Mouse (Mus musculus) adipocyte (in vitro differentiated cells): ENCODE measurements around the gene S1pr1.

ENCODE experiments used
- DNase-seq: peaks from one replicate; pipeline ENCODE4 v3.0.0-alpha.2; 2016; ENCODE audit warnings: low spot score

Gene S1pr1

GRCm38 (mm10) chr3:115711924-115712807 is 2.7 kb downstream of the S1pr1 start:
- no peak for DNase-seq

DNA sequence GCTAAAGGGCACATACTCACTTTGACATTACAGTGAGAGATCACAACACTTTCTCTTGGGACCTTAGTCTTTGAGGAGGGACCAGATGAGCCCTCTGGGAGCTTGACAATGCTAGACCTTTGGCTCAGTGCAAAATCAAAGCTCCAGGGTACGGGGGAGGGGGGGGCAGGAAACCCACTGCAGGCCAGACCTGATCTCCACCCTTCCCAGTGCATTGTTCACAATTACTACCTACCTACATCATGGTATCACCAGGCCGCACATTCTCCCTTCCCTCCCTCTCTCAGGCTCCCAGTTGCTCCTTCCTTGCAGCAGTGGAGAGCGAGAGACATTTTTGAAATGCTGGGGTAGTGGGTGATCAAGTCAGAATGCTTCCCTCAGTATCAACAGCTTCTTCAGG is 3.5 kb downstream of the S1pr1 start:
- DNase-seq: no peak

DNA sequence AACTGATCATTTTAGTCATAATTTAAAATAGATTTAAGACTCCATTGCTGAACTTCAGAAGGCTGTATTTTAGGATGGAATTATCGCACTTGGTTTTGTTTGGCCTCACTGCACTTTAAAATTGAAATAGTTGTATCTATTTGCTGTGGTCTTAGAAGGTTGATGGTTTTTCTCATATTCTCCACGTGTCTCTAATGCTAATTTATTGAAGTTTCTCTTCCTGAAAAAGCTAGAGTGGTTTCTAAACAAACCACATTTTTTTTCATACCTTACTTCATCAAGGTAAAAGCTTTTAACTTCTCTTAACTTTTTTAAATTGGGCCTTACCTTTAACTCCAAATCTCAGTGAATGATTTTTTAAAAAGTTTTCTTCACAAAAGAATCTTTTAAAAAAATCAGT is 4.8 kb downstream of the S1pr1 start:
- no peak for DNase-seq

DNA sequence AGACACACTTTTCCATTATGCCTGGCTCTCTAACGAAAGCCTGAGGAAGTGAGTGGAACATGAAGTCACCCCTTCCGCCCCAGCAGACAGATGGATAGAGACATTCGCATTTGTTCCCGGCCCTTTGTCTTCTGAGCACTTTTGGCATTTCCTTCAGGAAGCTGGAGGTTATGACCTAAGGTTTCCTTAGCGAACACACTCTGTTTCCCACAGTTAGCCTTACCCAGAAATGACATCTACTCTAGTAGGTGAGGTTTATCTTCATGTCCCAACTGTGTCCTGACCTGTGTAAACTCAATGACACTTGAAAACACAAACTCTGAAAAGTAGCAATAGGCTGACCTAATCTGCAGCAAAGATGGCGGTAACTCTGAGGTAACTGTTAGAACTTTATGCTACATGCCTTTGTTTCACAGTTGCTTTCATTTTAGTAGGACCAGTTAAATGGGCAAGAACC is 5.7 kb downstream of the S1pr1 start:
- no peak for DNase-seq

DNA sequence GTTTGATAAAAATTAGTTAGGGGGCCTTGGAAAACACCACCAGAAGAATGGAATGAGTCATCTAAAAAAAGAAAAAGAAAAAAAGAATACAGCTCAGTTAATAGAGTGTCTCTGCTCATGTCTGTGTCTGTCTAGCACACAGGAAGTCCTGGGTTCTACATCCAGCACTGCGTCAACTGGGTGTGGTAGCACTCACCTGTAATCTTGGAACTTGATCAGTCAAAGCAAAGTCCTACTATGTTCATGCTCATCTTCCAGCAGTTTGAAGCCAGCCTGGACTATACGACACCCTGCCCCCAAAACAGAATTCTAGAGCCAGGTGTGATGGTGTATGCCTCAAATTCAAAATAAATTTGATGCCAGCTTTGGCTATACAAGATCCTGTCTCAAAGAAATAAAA is 8.1 kb downstream of the S1pr1 start:
- no peak for DNase-seq

- DNase-seq: no peak
These were observed 10.5 kb downstream of the S1pr1 start for GRCm38 (mm10) chr3:115704254-115704908.

GRCm38 (mm10) chr3:115703720-115704119 is 11.2 kb downstream of the S1pr1 start:
- no peak for DNase-seq

DNA sequence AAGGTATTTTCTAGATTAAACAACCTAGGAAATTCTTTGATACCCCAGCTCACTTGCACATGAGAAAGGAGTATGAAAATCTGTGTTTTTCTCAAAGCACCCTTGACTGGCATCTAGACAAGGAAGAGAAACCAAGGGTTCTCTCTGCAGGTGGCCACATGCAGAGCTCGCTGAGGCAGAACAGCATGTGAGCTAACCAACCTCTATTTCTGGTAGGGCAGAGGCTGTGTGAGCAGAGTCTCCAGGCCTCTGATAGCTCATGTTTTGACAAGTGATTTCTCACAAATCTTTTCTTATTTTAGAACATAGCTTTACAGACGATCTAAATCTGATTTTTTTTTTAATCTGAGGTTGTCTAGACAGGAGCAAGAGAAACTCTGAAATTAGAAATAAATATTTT is 12.8 kb downstream of the S1pr1 start:
- no peak for DNase-seq

- no peak for DNase-seq
These were observed 19.5 kb downstream of the S1pr1 start for GRCm38 (mm10) chr3:115695194-115695891.

GRCm38 (mm10) chr3:115694168-115694567 is 20.7 kb downstream of the S1pr1 start:
- no peak for DNase-seq

- DNase-seq: no peak
These were observed 21.5 kb downstream of the S1pr1 start for GRCm38 (mm10) chr3:115693390-115693789.

DNA sequence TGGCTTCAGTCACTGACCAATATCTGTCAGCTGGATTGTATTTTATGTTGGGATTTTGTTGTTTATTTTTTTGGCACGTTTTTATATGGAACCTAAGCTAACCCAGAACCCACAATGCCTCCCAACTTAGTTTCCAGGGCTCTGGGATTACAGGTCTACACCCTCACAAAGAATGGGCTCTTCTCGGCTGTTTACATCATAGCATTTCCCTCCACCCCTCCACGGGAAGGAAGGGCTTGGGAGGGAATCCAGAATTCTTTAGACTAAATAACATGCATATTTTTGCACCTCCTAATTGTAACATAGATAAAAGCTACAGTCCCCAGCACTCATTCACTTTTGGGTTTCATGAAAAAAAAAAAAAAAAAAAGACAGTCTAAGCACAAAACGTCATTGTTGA is 22.0 kb downstream of the S1pr1 start:
- no peak for DNase-seq

DNA sequence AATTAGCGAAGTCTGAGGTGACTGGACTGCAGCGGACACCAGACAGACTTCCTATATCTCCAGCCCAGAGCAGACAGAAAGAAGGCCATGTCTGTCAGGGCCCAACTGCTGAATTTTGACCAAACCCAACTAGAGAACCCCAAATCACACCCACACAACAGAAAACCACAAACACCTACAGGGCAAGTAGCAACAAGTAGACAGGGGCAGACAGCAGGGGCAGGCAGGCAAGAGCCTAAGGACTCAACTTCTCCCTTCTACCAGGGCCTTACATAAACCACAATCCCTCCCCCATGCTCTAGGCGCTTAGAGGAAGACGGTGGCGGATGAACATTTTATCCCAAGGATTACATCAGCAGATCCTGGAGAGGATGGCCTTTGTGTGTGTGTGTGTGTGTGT is 22.5 kb downstream of the S1pr1 start:
- DNase-seq: no peak

DNA sequence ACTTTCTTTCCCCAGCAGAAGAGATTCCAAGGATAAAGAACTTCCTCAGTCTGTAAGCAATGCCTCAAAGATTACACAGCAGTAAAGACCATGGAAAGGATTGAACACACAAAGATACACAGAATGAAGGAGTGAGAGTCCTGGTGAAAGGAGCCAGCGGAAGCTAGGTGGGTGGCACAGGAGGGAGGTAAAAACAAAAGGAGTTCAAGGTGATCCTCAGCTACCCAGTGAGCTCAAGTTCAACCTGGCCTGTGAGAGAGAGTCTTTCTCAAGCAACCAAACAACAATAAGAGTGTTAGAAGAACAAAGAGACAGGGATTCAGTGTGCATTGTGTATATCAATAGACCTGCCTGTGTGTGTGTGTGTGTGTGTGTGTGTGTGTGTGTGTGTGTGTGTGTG is 25.0 kb downstream of the S1pr1 start:
- no peak for DNase-seq

GRCm38 (mm10) chr3:115689352-115689751 is 25.5 kb downstream of the S1pr1 start:
- peak; percentile 43 for DNase-seq

DNA sequence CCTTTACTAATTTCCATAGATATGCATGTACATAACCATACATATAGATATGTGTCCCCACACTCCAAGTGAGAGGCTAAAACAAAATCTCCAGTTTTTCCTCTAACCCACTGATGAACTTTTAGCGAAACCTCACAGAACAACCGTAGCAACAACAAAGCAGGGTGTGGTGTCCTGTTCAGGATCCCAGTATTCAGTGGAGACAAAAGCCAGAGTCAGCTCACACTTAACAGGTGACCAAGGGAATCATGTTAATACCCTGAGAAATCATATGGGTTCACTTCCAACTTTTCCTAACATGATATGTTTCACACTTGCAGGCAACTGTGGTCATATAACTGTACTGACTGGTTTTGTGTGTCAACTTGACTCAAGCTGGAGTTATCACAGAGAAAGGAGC is 27.1 kb downstream of the S1pr1 start:
- DNase-seq: no peak

DNA sequence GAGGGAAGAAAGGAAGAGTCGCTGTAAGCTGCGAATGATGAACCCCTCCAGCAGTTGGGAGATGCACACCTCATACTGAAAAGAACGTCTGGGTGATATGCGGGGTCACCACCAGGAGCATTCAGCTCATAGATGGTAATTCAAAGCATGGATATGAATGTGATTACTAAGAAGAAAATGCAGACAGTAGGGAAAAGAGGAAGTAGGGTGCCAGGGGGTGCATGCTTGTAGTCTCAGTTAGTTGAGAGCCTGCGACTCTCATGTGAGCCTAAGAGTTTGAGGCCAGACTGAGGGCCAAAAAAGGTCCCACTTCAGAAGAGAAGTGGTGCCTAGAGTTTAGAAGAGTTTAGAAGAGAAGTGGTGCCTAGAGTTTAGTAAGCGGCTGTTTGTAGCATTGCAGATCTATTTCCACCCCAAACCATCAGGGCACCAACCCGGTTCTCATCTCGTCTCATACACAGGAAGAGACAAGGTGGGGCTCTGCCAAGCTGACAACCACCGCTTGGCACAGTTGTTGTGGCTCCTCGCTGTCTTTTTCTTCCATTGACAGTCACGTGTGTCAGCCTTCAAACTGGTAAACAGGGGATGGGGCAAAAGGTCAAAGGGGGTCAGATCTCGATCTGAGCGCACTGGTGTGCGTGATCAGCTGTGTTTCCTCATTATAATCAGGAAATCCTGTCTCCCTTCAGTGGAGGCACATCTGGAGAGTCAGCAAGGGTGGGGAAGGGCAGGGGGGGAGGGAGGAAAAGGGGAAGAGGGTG is 32.4 kb downstream of the S1pr1 start:
- no peak for DNase-seq

GRCm38 (mm10) chr3:115681184-115681583 is 33.7 kb downstream of the S1pr1 start:
- no peak for DNase-seq

DNA sequence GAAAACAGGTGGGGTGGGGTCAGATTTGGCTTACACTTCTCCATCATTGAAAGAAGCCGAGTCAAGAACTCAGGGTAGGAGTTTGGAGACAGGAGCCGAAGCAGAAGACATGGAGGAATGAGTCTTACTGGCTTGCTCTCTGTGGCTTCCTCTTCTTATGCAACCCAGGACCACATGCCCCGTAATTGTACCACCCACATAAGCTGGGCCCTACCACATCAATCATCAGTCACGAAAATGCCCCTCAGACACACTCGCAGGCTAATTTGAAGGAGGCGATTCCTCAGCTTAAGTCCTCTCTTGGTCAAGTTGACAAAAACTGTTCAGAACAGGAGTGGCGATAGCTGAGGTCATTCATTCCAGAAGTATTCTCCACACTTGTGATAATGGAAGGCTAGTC is 35.9 kb downstream of the S1pr1 start:
- no peak for DNase-seq

DNA sequence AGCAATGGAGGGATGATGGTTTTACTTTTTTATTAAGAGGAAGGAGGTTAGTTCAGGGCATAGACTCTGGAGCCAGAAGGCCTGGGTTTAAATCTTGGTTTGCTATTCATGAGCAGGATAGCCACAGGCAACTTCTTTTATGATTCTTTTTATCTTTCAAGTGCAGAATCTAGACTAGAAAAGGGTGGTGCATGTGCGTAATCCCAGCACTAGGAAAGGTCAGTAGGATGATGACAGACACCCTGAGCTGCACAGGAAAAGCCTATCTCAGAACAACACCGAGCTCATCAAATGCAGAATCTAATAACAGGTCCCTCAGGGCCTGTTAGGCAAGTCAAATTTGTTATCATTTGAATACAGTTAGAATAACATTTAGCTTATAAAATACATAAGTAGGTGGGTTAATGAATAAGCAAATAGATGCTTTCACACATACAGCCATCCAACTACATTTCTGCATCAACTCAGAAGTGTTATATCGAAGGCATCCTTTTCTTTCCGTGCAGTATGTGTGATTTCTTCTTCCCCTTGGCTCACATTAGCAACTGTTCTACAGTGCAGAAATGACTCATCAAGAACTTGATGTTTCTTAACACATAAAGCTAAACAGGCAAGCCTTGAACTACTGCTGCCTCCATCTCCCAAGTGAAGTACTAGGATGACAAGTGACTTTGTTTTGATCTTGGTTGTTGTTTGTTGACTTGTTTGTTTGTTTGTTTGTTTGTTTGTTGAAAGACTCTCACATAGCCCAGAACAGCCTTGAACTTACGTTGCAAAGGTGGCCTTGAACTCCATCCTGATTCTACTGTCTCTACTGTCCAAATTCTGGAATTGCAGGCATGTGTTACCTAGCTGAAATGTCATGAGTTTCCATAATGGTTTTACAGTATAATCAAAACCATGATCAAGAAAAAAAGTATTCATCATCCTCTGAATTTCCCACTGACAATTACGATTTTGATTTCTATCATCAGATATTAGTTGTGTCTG is 39.0 kb downstream of the S1pr1 start:
- no peak for DNase-seq

DNA sequence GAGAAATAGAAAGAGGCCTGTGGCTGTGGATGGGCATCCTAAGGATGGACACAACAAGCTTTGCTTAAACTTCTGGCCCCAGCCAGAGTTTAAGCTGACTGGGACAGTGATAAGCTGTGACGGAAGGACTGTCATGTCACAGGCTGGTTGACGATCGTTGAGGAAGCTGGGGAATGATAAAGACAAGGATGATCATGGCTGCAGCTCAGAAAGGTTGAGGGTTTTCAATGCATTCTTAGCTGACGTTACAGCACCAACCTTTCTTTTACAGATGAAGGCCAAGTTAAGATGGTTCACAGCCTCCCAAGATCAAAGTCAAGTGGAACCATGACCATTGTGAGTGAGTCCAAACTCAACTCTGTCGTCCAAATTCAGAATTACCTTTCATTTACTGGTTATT is 40.2 kb downstream of the S1pr1 start:
- DNase-seq: no peak
